ENCODE assay signal across 23 mouse cellular contexts in the genomic region with DNA sequence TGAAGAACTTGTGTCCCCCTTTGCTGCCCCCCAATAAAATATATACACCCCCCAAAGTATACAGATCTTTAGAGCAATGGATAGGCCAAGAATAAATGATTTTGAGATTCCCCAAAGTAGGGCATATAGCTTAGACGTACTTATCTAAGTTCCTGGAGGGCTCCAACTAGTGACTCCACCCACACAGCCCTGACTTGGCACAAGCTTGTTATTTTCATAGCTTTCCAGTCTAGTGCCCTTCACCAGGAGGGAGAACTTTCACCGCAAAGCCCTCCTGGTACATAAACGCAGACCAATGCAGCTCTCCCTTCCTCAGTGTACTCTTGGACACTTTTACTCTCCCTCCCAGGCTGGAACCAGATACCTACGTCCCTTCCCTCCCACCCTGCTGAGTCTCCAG. TPM values are rescaled to one million over a fixed set of nuclear protein-coding genes. Genes with fewer than 3 reads are reported as not detected.
DNase-seq lines count a peak whose midpoint lies in the region; ATAC-seq and TF ChIP-seq lines count a peak whose summit lies in the region.
"Had no signal": no experiment of that assay in that cellular context is flagged by ENCODE, and none has a peak within 500 bp of the region (broad histone marks: within the 10 kb centered on the region; RNA-seq: fewer than 3 reads in every experiment).

No protein-coding gene starts in this region.

- peaks cover 14% of the 10 kb centered on the region for H3K4me1 ChIP-seq in kidney, adult 2 months (ENCODE audit: control insufficient read depth, insufficient read depth, low read length)
- no peaks in the 10 kb centered on the region for H3K4me1 ChIP-seq in forebrain, postnatal 0 days (ENCODE audit: insufficient read depth)

- H3K27ac ChIP-seq in kidney, adult 2 months (ENCODE audit: insufficient read depth, low read depth, low read length) = peak overlapping the region; percentile 79
- H3K27ac ChIP-seq in forebrain, postnatal 0 days (ENCODE audit: low read depth, low read length) = no peak overlapping the region
- H3K27ac ChIP-seq: forebrain, embryonic 10.5 days; hindbrain, embryonic 10.5 days; stomach, postnatal 0 days had no signal

- 28% methylated on average over 4 of the region's 4 CpGs for WGBS in kidney, adult 2 months
- WGBS in forebrain, postnatal 0 days = 66% methylated on average over 4 of the region's 4 CpGs

- no peaks in the 10 kb centered on the region for H3K27me3 ChIP-seq in kidney, adult 2 months (replicated peaks; ENCODE audit: control insufficient read depth, insufficient read depth, low read length)
- H3K27me3 ChIP-seq in forebrain, postnatal 0 days (ENCODE audit: insufficient read depth, low read length) = no peaks in the 10 kb centered on the region

- H3K9ac ChIP-seq in forebrain, postnatal 0 days = no peak overlapping the region

- peaks cover 1% of the 10 kb centered on the region; the same call in 1 of the 2 replicates for H3K36me3 ChIP-seq in kidney, adult 2 months (ENCODE audit: control insufficient read depth, insufficient read depth, low read length)
- H3K36me3 ChIP-seq in forebrain, postnatal 0 days (ENCODE audit: insufficient read depth) = peaks cover 24% of the 10 kb centered on the region

- TF ChIP-seq POLR2A in kidney, adult 2 months (IDR thresholded peaks at IDR 0.05; ENCODE audit: low read depth, low read length) = no peak

- 0 out of 2 replicates have a peak, but pooled peaks have one; percentile 39 for ATAC-seq in megakaryocyte-erythroid progenitor cell, adult 5-6 weeks (replicated peaks; ENCODE audit: low FRiP score, low TSS enrichment, poor library complexity, severe bottlenecking)
- ATAC-seq in CD4-positive, CD25-positive, alpha-beta regulatory T cell, adult 4 months = no peak
- ATAC-seq in forebrain, postnatal 0 days = no peak
- ATAC-seq: midbrain, embryonic 16.5 days had no signal

- H3K4me2 ChIP-seq in forebrain, postnatal 0 days (ENCODE audit: low read depth) = no peak overlapping the region
- H3K4me2 ChIP-seq: heart, embryonic 11.5 days had no signal

- no peaks in the 10 kb centered on the region for H3K9me3 ChIP-seq in forebrain, postnatal 0 days (ENCODE audit: low read length)
- H3K9me3 ChIP-seq: forebrain, embryonic 10.5 days; hindbrain, embryonic 10.5 days had no signal

- no peak for TF ChIP-seq CTCF in kidney, adult 2 months (conservative IDR thresholded peaks at IDR 0.05; ENCODE audit: insufficient read depth, insufficient read length, low read depth, low read length)
- no peak for TF ChIP-seq CTCF in forebrain, postnatal 0 days (IDR thresholded peaks at IDR 0.05; ENCODE audit: low read depth)

- no peak overlapping the region for H3K4me3 ChIP-seq in kidney, adult 2 months (ENCODE audit: insufficient read depth, low read depth, low read length)
- no peak overlapping the region for H3K4me3 ChIP-seq in forebrain, postnatal 0 days (ENCODE audit: low read depth, low read length)
- H3K4me3 ChIP-seq: forebrain, embryonic 10.5 days; hindbrain, embryonic 10.5 days had no signal

- DNase-seq in kidney, adult 2 months = peak; percentile 72
- DNase-seq in kidney, postnatal 4 days = no peak
- peak; percentile 57 for DNase-seq in ovary, adult 18-20 months (ENCODE audit: low spot score)
- no peak for DNase-seq in ovary, postnatal 10 days (ENCODE audit: low spot score)
- DNase-seq in kidney, postnatal 10 days = peak; percentile 54
- DNase-seq in forebrain, postnatal 0 days = no peak
- DNase-seq: cerebellum, adult 9-11 months; right cerebral cortex, postnatal 25 days; thymus, postnatal 14 days had no signal

RNA-seq across cellular contexts. Expression of a gene that starts 5.3 kb away (rescaled TPM):
- polyA plus RNA-seq in kidney, adult 2 months (2012; rRNA removed) = 44.0 TPM in 2 replicates
- total RNA-seq in megakaryocyte-erythroid progenitor cell, adult 5-6 weeks (2014; fragmentation: Nextera tagmentation) = not detected in 2 replicates
- total RNA-seq in megakaryocyte-erythroid progenitor cell, adult 5-6 weeks (2017) = not detected in 2 replicates
- under 1 TPM in 1 of 2 experiments, not detected in 1; 0.27 TPM for polyA plus RNA-seq in CD4-positive, CD25-positive, alpha-beta regulatory T cell, adult 4 months (2017; shearing (Covaris generic))
- 0.29 TPM in 1 of 2 replicates, not detected in the other for total RNA-seq in forebrain, postnatal 0 days (2014; rRNA removed)
- polyA plus RNA-seq in forebrain, postnatal 0 days (2015; fragmentation: Nextera tagmentation; extraction: Ambion mirVana) = 0.07 TPM in 1 of 2 replicates, not detected in the other
- total RNA-seq: gastrocnemius, postnatal 4 days; layer of hippocampus, postnatal 25 days had no signal
- polyA plus RNA-seq: forebrain, embryonic 10.5 days; heart, embryonic 11.5 days; hindbrain, embryonic 10.5 days; midbrain, embryonic 16.5 days had no signal

RNA-seq across cellular contexts. Expression of a gene that starts 11.0 kb away (rescaled TPM):
- polyA plus RNA-seq in kidney, adult 2 months (2012; rRNA removed) = 6.3 and 6.5 TPM in 2 replicates
- not detected in 2 replicates for total RNA-seq in megakaryocyte-erythroid progenitor cell, adult 5-6 weeks (2014; fragmentation: Nextera tagmentation)
- 0.14 and 0.15 TPM in 2 replicates for total RNA-seq in megakaryocyte-erythroid progenitor cell, adult 5-6 weeks (2017)
- polyA plus RNA-seq in CD4-positive, CD25-positive, alpha-beta regulatory T cell, adult 4 months (2017; shearing (Covaris generic)) = under 1 TPM; 0.39 to 0.61 TPM
- 5.0 and 6.3 TPM in 2 replicates for total RNA-seq in forebrain, postnatal 0 days (2014; rRNA removed)
- polyA plus RNA-seq in forebrain, postnatal 0 days (2015; fragmentation: Nextera tagmentation; extraction: Ambion mirVana) = 2.8 and 3.0 TPM in 2 replicates

RNA-seq across cellular contexts. Expression of a gene that starts 11.0 kb away (rescaled TPM):
- polyA plus RNA-seq in kidney, adult 2 months (2012; rRNA removed) = not detected in 2 replicates
- total RNA-seq in megakaryocyte-erythroid progenitor cell, adult 5-6 weeks (2014; fragmentation: Nextera tagmentation) = not detected in 2 replicates
- total RNA-seq in megakaryocyte-erythroid progenitor cell, adult 5-6 weeks (2017) = not detected in 2 replicates
- polyA plus RNA-seq in CD4-positive, CD25-positive, alpha-beta regulatory T cell, adult 4 months (2017; shearing (Covaris generic)) = not detected
- not detected in 2 replicates for total RNA-seq in forebrain, postnatal 0 days (2014; rRNA removed)
- not detected in 2 replicates for polyA plus RNA-seq in forebrain, postnatal 0 days (2015; fragmentation: Nextera tagmentation; extraction: Ambion mirVana)
- total RNA-seq: gastrocnemius, postnatal 4 days; layer of hippocampus, postnatal 25 days; left cerebral cortex, postnatal 36 days; liver, adult 2 months had no signal
- polyA plus RNA-seq: C2C12; embryonic facial prominence, embryonic 14.5 days; forebrain, embryonic 10.5 days; frontal cortex, adult 2 months; heart, embryonic 11.5 days; hindbrain, embryonic 10.5 days; liver, adult 2 months; midbrain, embryonic 16.5 days; stomach, postnatal 0 days had no signal

RNA-seq across cellular contexts. Expression of a gene that starts 11.0 kb away (rescaled TPM):
- not detected in 2 replicates for polyA plus RNA-seq in kidney, adult 2 months (2012; rRNA removed)
- total RNA-seq in megakaryocyte-erythroid progenitor cell, adult 5-6 weeks (2014; fragmentation: Nextera tagmentation) = not detected in 2 replicates
- not detected in 2 replicates for total RNA-seq in megakaryocyte-erythroid progenitor cell, adult 5-6 weeks (2017)
- not detected for polyA plus RNA-seq in CD4-positive, CD25-positive, alpha-beta regulatory T cell, adult 4 months (2017; shearing (Covaris generic))
- total RNA-seq in forebrain, postnatal 0 days (2014; rRNA removed) = not detected in 2 replicates
- polyA plus RNA-seq in forebrain, postnatal 0 days (2015; fragmentation: Nextera tagmentation; extraction: Ambion mirVana) = not detected in 2 replicates
- total RNA-seq: gastrocnemius, postnatal 4 days; liver, adult 2 months had no signal
- polyA plus RNA-seq: C2C12; embryonic facial prominence, embryonic 14.5 days; forebrain, embryonic 10.5 days; heart, embryonic 11.5 days; hindbrain, embryonic 10.5 days; liver, adult 2 months; midbrain, embryonic 16.5 days; stomach, postnatal 0 days had no signal

RNA-seq across cellular contexts. Expression of a gene that starts 38.5 kb away (rescaled TPM):
- 46.0 and 52.5 TPM in 2 replicates for polyA plus RNA-seq in kidney, adult 2 months (2012; rRNA removed)
- 26.4 and 31.7 TPM in 2 replicates for total RNA-seq in megakaryocyte-erythroid progenitor cell, adult 5-6 weeks (2014; fragmentation: Nextera tagmentation)
- 15.0 and 26.1 TPM in 2 replicates for total RNA-seq in megakaryocyte-erythroid progenitor cell, adult 5-6 weeks (2017)
- polyA plus RNA-seq in CD4-positive, CD25-positive, alpha-beta regulatory T cell, adult 4 months (2017; shearing (Covaris generic)) = 1 to 10 TPM; 6.6 to 10.0 TPM
- total RNA-seq in forebrain, postnatal 0 days (2014; rRNA removed) = 80.3 and 83.0 TPM in 2 replicates
- polyA plus RNA-seq in forebrain, postnatal 0 days (2015; fragmentation: Nextera tagmentation; extraction: Ambion mirVana) = 52.7 and 57.6 TPM in 2 replicates

Comparison
In these comparisons a context has a peak if more than half of its experiments do, and no peak if none do; other contexts are left out.
1. DNase-seq: peak in kidney, adult 2 months (single experiment), ovary, adult 18-20 months (single experiment) and kidney, postnatal 10 days (single experiment); none in kidney, postnatal 4 days (0 of 2), ovary, postnatal 10 days (single experiment) and forebrain, postnatal 0 days (single experiment).
2. RNA of a gene that starts 5.3 kb away (polyA plus RNA-seq): 44.0 TPM in kidney, adult 2 months; 0.27 TPM in CD4-positive, CD25-positive, alpha-beta regulatory T cell, adult 4 months and 0.07 TPM in forebrain, postnatal 0 days; every median in the first group is over 10 times any median in the second.